Mouse (Mus musculus) embryonic facial prominence, embryonic 12.5 days (tissue): ENCODE measurements around the gene Lyrm1. TPM values are rescaled to one million over a fixed set of nuclear protein-coding genes. Genes with fewer than 3 reads are reported as not detected.

Experiments
- ATAC-seq: fragments of 200-750 bp; cut with Nextera tagmentation; 2 replicates; pipeline ENCODE4 v1.8.0; 2017; ENCODE audit not compliant: insufficient number of reproducible peaks, insufficient read depth, low FRiP score, low TSS enrichment
- H3K27ac ChIP-seq: fragments of 300-500 bp; sonication (generic); 2 replicates; pipeline ENCODE4 v1.5.1; 2016; ENCODE audit warnings: mild to moderate bottlenecking
- H3K27me3 ChIP-seq: fragments of 300-500 bp; sonication (generic); 2 replicates; pipeline ENCODE4 v1.6.1; 2016; ENCODE audit warnings: mild to moderate bottlenecking, moderate library complexity
- H3K36me3 ChIP-seq: fragments of 300-500 bp; sonication (generic); 2 replicates; pipeline ENCODE4 v1.6.1; 2016; ENCODE audit warnings: mild to moderate bottlenecking
- H3K4me1 ChIP-seq: fragments of 300-500 bp; sonication (generic); 2 replicates; pipeline ENCODE4 v1.6.1; 2016
- H3K4me2 ChIP-seq: fragments of 300-500 bp; sonication (generic); replicated peaks from 2 replicates; pipeline ENCODE4 v1.6.1; 2016; ENCODE audit warnings: mild to moderate bottlenecking, moderate library complexity
- H3K4me3 ChIP-seq: fragments of 300-500 bp; sonication (generic); 2 replicates; pipeline ENCODE4 v1.5.1; 2016; ENCODE audit warnings: mild to moderate bottlenecking
- H3K9ac ChIP-seq: fragments of 300-500 bp; sonication (generic); 2 replicates; pipeline ENCODE4 v1.6.1; 2016; ENCODE audit warnings: mild to moderate bottlenecking, moderate library complexity
- H3K9me3 ChIP-seq: fragments of 300-500 bp; sonication (generic); 2 replicates; pipeline ENCODE4 v1.6.1; 2016; ENCODE audit warnings: mild to moderate bottlenecking, moderate library complexity
- WGBS: fragments of 180-500 bp; shearing (Covaris S2); methylation state at CpG from one replicate; pipeline ENCODE4 v1.1.7; 2016; 5-methylcytosine and 5-hydroxymethylcytosine counted together
- polyA plus RNA-seq: library from polyadenylated mRNA; unstranded; fragments of >200 nt; fragmentation: Nextera tagmentation; extraction: Ambion mirVana; gene quantifications from 2 replicates; pipeline ENCODE4 v1.2.1, GENCODE M21; 2016

Lyrm1 gene
- polyA plus RNA-seq, 1 experiment from 2014 or later = 11.0 TPM

DNA sequence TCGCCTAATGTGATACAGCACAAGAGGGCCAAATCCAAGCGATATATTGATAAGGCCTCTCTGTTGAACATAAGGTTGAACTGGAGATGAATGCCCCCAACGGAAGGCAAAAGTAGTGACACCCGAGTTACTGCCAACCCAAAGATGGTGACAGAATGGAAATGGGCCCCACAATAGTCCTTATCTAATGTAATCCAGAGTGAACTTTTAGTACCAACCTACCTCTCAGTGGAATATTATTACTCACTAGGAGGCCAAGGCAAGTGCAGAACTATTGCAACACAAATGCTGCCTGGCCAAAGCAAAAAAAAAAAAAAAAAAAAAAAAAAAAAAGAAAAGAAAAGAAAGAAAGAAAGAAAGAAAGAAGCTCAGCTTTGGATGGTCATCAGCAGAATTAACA is 2.9 kb upstream of the Lyrm1 start:
- ATAC-seq = no peak
- Histone ChIP-seq H3K4me1 (peaks cover 19% of the 10 kb centered on the region), H3K4me3 (no peak overlapping the region), H3K27ac (no peak overlapping the region), H3K36me3 (no peaks in the 10 kb centered on the region), H3K4me2 (no peak overlapping the region), H3K9ac (no peak overlapping the region), H3K9me3 (no peaks in the 10 kb centered on the region), H3K27me3 (no peaks in the 10 kb centered on the region)
- 88% methylated on average over 4 of the region's 4 CpGs for WGBS

DNA sequence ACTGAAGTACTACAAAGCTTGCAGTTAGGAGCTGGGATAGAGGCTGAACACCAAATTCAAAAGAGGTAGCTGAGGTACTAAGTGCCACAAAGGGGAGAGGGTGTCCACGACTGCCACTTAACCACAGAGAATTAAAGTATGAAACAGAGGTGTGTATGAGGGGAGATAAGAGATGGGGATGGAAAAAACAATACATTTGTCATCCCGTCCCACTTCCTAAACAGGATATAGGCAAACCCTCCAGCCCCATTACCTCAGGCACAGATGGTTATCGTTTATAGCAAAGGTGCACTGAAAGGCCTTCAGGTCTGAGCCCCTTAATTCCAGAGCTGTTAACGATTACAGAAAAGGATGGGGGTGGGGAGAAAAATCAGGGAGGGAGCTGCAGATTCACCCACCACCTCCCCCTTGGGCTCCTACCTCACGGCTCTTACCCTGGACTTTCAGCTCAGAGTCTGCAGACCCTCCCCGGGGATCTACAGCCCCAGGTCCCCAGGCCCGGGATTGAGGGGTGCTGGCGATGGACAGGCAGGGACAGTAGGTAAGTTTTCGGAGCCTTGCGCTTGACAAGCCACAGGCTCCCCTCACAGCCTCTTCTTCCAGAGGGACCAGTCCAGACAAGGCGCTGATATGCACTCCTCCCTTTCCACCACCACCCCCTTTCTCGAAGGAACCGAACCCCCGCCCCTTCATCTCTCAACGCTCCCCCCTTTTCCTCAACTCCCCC is 680 bp upstream of the Lyrm1 start:
- Histone ChIP-seq H3K9me3 (no peaks in the 10 kb centered on the region), H3K9ac (peak overlapping the region; percentile 88), H3K27ac (peak overlapping the region; percentile 95), H3K36me3 (no peaks in the 10 kb centered on the region), H3K4me1 (peaks cover 19% of the 10 kb centered on the region), H3K4me3 (peak overlapping the region; percentile 79), H3K4me2 (peak overlapping the region; percentile 63), H3K27me3 (no peaks in the 10 kb centered on the region)
- WGBS = 1% methylated on average over 15 of the region's 15 CpGs
- peak; percentile 73 for ATAC-seq

DNA sequence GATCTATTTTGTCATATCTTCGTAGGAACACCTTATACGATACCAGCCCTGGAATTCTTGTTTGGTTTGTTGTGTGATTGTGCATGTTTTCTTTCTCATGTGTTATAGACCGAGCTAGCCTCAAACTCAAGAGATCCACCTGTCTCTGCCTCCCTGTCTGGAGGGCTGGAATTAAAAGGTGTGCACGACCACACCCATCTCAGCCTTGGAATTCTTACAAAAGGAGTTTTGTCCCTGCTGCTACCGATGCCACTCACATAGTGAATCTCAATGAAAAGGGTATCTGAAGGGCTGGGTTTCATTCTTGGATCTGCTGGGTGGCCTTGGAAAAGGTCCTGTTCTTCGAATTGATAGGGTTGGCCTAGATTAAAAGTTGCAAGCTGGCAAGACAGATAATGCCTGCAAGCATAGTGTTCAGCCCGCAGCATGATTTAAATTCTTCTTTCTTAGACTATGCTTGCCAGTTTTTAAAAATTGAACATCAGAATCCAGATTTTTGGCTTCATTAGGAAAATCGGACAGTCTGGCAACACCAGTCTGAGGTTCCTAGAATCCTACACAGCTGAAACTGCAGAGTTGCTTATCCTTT is 2.0 kb downstream of the Lyrm1 start:
- Histone ChIP-seq H3K4me3 (no peak overlapping the region), H3K4me2 (no peak overlapping the region), H3K36me3 (no peaks in the 10 kb centered on the region), H3K4me1 (peaks cover 19% of the 10 kb centered on the region), H3K27ac (no peak overlapping the region), H3K27me3 (no peaks in the 10 kb centered on the region), H3K9me3 (no peaks in the 10 kb centered on the region), H3K9ac (no peak overlapping the region)
- no peak for ATAC-seq
- WGBS = 89% methylated on average over 8 of the region's 8 CpGs

DNA sequence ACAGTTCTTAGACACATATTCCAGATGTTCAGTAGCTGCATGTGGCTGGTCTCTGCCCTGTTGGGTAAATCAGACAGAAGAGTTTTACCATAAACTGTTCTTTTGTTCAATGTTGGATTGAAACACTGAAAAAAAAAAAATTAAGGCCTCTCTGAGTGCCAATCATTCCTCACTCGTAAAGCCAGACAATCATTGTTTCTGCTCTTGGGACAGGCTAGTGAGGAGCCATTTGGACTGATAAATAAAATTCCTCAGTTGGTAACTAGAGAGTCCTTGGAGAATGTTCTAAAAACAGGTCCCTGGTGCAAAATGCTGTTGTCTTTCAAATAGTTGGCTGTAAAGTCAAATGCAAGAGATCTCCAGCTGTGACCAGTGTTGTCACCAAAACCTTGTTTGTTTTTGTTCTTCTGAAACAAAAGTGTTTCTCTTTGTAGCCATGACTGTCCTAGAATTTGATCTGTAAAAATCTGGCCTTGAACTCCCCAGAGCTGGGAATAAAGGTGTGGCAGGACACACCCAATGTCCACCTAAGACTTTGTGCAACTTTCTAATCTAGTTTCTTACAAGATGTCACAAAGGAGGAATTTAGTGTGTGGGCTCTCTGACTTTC is 2.7 kb downstream of the Lyrm1 start:
- Histone ChIP-seq H3K4me1 (peaks cover 16% of the 10 kb centered on the region), H3K4me2 (no peak overlapping the region), H3K27me3 (no peaks in the 10 kb centered on the region), H3K27ac (no peak overlapping the region), H3K36me3 (no peaks in the 10 kb centered on the region), H3K9me3 (no peaks in the 10 kb centered on the region), H3K4me3 (no peak overlapping the region), H3K9ac (no peak overlapping the region)
- 58% methylated on average over 1 of the region's 1 CpGs for WGBS
- no peak for ATAC-seq

DNA sequence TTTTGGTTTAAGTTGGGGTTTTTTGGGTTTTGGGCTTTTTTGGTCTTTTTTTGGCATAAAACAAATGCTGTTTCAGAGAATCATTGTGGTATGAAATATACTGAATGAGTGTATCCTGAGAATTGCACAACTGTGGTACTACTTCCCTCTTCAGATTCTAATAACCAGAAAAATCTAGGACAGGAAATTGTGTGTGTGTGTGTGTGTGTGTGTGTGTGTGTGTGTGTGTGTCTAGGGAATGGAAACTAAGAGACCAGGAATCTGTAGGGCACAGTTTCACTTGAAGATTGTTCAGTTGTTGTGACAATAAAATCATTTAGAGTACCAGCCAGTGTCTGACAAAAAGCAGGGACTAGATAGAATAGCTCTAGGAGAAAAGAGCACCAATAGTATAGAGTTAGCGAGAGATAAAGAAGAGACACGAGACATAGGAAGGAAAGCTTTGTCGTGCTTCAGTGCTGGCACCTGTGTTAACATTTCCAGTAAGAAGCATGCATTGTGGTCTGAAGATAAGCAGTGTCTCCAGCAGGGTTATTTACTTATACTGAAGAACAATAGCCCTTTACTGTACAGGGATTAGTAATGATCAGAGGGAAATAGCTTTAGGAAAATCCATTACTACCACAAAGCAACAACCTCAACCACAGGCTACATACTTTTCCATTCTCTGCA is 3.9 kb downstream of the Lyrm1 start:
- H3K27ac ChIP-seq = no peak overlapping the region
- H3K27me3 ChIP-seq = no peaks in the 10 kb centered on the region
- H3K9ac ChIP-seq = no peak overlapping the region
- H3K4me3 ChIP-seq = no peak overlapping the region
- no peaks in the 10 kb centered on the region for H3K36me3 ChIP-seq
- no peaks in the 10 kb centered on the region for H3K9me3 ChIP-seq
- ATAC-seq = no peak
- WGBS = 75% methylated on average over 3 of the region's 3 CpGs
- no peak overlapping the region for H3K4me2 ChIP-seq
- peaks cover 6% of the 10 kb centered on the region for H3K4me1 ChIP-seq

DNA sequence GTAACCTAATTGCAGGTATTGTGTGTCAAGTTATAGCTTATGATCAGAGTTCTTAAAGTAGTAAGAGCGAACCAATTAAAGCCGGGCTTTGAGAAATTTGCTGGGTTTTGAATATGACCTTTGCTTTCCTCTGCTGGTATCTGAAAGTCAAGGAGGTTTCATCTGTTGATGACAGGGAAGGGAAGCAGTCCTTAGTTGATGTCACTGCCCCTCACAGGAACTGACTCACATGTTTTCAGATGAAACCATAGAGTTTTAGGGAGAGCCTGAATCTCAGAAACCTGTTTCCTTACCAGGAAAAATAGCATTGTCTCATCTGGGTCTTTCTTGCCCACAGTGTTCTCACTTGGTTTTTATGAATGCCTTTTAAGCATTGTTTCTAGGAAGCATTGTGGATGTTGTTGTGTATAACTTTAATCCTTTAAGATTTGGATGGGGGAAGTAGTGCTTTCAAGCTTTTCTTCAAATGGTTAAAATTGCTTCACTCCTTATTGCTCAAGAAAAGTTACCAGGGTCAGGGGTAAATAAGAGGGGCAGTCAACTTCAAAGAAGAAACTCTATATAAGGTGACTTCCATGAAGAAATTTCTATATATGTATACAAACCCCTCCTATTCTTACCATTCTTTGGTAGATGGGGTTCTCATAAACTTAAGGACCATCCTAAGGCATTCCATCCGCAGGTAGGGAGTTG is 11.0 kb downstream of the Lyrm1 start:
- H3K27ac ChIP-seq = no peak overlapping the region
- no peak overlapping the region for H3K9ac ChIP-seq
- no peaks in the 10 kb centered on the region for H3K4me1 ChIP-seq
- no peaks in the 10 kb centered on the region for H3K36me3 ChIP-seq
- 87% methylated on average over 3 of the region's 3 CpGs for WGBS
- no peaks in the 10 kb centered on the region for H3K27me3 ChIP-seq
- H3K9me3 ChIP-seq = no peaks in the 10 kb centered on the region
- H3K4me3 ChIP-seq = no peak overlapping the region
- H3K4me2 ChIP-seq = no peak overlapping the region
- ATAC-seq = no peak

GRCm38 (mm10) chr7:119911727-119912126 is 16.1 kb downstream of the Lyrm1 start:
- H3K9me3 ChIP-seq = no peaks in the 10 kb centered on the region
- no peak for ATAC-seq
- no peak overlapping the region for H3K27ac ChIP-seq
- no peaks in the 10 kb centered on the region for H3K36me3 ChIP-seq
- H3K27me3 ChIP-seq = no peaks in the 10 kb centered on the region
- no peak overlapping the region for H3K4me2 ChIP-seq
- H3K9ac ChIP-seq = no peak overlapping the region
- no peak overlapping the region for H3K4me3 ChIP-seq
- no peaks in the 10 kb centered on the region for H3K4me1 ChIP-seq
- WGBS = 73% methylated on average over 3 of the region's 3 CpGs

DNA sequence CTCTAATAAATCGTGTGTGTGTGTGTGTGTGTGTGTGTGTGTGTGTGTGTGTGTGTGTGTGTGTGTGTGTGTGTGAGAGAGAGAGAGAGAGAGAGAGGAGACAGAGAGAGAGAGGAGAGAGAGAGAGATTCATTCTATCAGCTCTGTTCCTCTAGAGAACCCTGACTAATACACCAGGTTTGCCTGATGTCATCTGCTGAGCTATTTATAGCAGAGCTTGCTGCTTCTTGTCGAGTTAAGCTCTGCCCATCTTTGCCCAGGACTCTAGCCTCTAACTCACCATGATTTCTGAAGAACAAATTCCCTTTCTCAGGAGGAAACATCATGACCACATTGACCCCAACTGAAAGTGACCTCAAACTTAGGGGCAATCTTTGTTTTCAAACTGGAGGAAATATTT is 24.8 kb downstream of the Lyrm1 start:
- no peak overlapping the region for H3K27ac ChIP-seq
- no peaks in the 10 kb centered on the region for H3K36me3 ChIP-seq
- no peaks in the 10 kb centered on the region for H3K4me1 ChIP-seq
- no peaks in the 10 kb centered on the region for H3K27me3 ChIP-seq
- no peaks in the 10 kb centered on the region for H3K9me3 ChIP-seq
- no peak overlapping the region for H3K4me2 ChIP-seq
- no peak overlapping the region for H3K4me3 ChIP-seq
- no peak for ATAC-seq
- WGBS = 48% methylated on average over 2 of the region's 2 CpGs
- H3K9ac ChIP-seq = no peak overlapping the region

- WGBS = 83% methylated on average over 4 of the region's 4 CpGs
- Histone ChIP-seq H3K4me3 (no peak overlapping the region), H3K36me3 (no peaks in the 10 kb centered on the region), H3K4me1 (no peaks in the 10 kb centered on the region), H3K9me3 (no peaks in the 10 kb centered on the region), H3K4me2 (no peak overlapping the region), H3K27me3 (no peaks in the 10 kb centered on the region), H3K9ac (no peak overlapping the region), H3K27ac (no peak overlapping the region)
- no peak for ATAC-seq
Observed at GRCm38 (mm10) chr7:119921054-119921453, 25.4 kb downstream of the Lyrm1 start.

GRCm38 (mm10) chr7:119928783-119929440 is 33.3 kb downstream of the Lyrm1 start:
- H3K36me3 ChIP-seq = no peaks in the 10 kb centered on the region
- H3K27ac ChIP-seq = no peak overlapping the region
- no peaks in the 10 kb centered on the region for H3K9me3 ChIP-seq
- H3K4me2 ChIP-seq = no peak overlapping the region
- H3K4me1 ChIP-seq = no peaks in the 10 kb centered on the region
- WGBS = 58% methylated on average over 2 of the region's 2 CpGs
- H3K9ac ChIP-seq = no peak overlapping the region
- no peak overlapping the region for H3K4me3 ChIP-seq
- no peak for ATAC-seq
- no peaks in the 10 kb centered on the region for H3K27me3 ChIP-seq

GRCm38 (mm10) chr7:119936321-119936720 is 40.7 kb downstream of the Lyrm1 start:
- Histone ChIP-seq H3K9ac (no peak overlapping the region), H3K9me3 (no peaks in the 10 kb centered on the region), H3K36me3 (no peaks in the 10 kb centered on the region), H3K27ac (no peak overlapping the region), H3K27me3 (no peaks in the 10 kb centered on the region), H3K4me2 (no peak overlapping the region), H3K4me1 (no peaks in the 10 kb centered on the region), H3K4me3 (no peak overlapping the region)
- no peak for ATAC-seq
